9 mouse cellular contexts compared by ENCODE assay signal in genomic region chr15:12268021-12268420, GRCm38 (mm10). TPM values are rescaled to one million over a fixed set of nuclear protein-coding genes. Genes with fewer than 3 reads are reported as not detected.
DNase-seq lines count a peak whose midpoint lies in the region; ATAC-seq and TF ChIP-seq lines count a peak whose summit lies in the region.
"Had no signal": no experiment of that assay in that cellular context is flagged by ENCODE, and none has a peak within 500 bp of the region (broad histone marks: within the 10 kb centered on the region; RNA-seq: fewer than 3 reads in every experiment).

No protein-coding gene starts in this region.

- no peak overlapping the region for H3K9ac ChIP-seq in kidney, embryonic 15.5 days
- no peak overlapping the region for H3K9ac ChIP-seq in limb, embryonic 14.5 days (ENCODE audit: low read depth, low read length, severe bottlenecking)
- no peak overlapping the region for H3K9ac ChIP-seq in midbrain, postnatal 0 days (replicated peaks; ENCODE audit: low read length, poor library complexity, severe bottlenecking)
- H3K9ac ChIP-seq: embryonic facial prominence, embryonic 12.5 days had no signal

- ATAC-seq in kidney, embryonic 15.5 days (replicated peaks; ENCODE audit: low FRiP score): 0 out of 2 replicates have a peak, but pooled peaks have one; percentile 48
- no peak for ATAC-seq in limb, embryonic 14.5 days (ENCODE audit: low FRiP score, low read depth)
- 0 out of 2 replicates have a peak, but pooled peaks have one; percentile 47 for ATAC-seq in midbrain, postnatal 0 days (ENCODE audit: low FRiP score)

- H3K36me3 ChIP-seq in embryonic facial prominence, embryonic 10.5 days (replicated peaks): peaks cover 82% of the 10 kb centered on the region
- peaks cover 76% of the 10 kb centered on the region for H3K36me3 ChIP-seq in heart, embryonic 10.5 days
- peaks cover 79% of the 10 kb centered on the region for H3K36me3 ChIP-seq in kidney, embryonic 15.5 days
- H3K36me3 ChIP-seq in limb, embryonic 14.5 days (ENCODE audit: control insufficient read depth, insufficient read depth, low read length): peaks cover 81% of the 10 kb centered on the region
- H3K36me3 ChIP-seq in midbrain, postnatal 0 days (ENCODE audit: insufficient read depth, low read length): peaks cover 56% of the 10 kb centered on the region

- H3K4me3 ChIP-seq in embryonic facial prominence, embryonic 10.5 days: no peak overlapping the region
- no peak overlapping the region for H3K4me3 ChIP-seq in heart, embryonic 10.5 days
- no peak overlapping the region for H3K4me3 ChIP-seq in kidney, embryonic 15.5 days (replicated peaks)
- H3K4me3 ChIP-seq in limb, embryonic 14.5 days (replicated peaks; ENCODE audit: low read length): no peak overlapping the region
- no peak overlapping the region for H3K4me3 ChIP-seq in midbrain, postnatal 0 days (ENCODE audit: low read depth, low read length)
- H3K4me3 ChIP-seq: embryonic facial prominence, embryonic 12.5 days had no signal

- no peaks in the 10 kb centered on the region for H3K4me1 ChIP-seq in embryonic facial prominence, embryonic 10.5 days
- no peaks in the 10 kb centered on the region for H3K4me1 ChIP-seq in heart, embryonic 10.5 days
- H3K4me1 ChIP-seq in kidney, embryonic 15.5 days: no peaks in the 10 kb centered on the region
- H3K4me1 ChIP-seq in limb, embryonic 14.5 days (ENCODE audit: control insufficient read depth, insufficient read depth, low read length): 0 out of 2 replicates have a peak, but pooled peaks cover 8% of the 10 kb centered on the region
- H3K4me1 ChIP-seq in midbrain, postnatal 0 days (ENCODE audit: insufficient read depth, low read length): no peaks in the 10 kb centered on the region
- H3K4me1 ChIP-seq: embryonic facial prominence, embryonic 12.5 days had no signal

- DNase-seq in CD4-positive helper T cell, adult 2 months (ENCODE audit: low read depth, low spot score): peak; percentile 64
- peak; percentile 81 for DNase-seq in adrenal gland, postnatal 14 days
- peak; percentile 73 for DNase-seq in embryonic facial prominence, embryonic 10.5 days (ENCODE audit: low spot score)
- DNase-seq in heart, embryonic 10.5 days (ENCODE audit: low spot score): peak; percentile 84
- peak; percentile 66 for DNase-seq in limb, embryonic 14.5 days (ENCODE audit: low spot score)
- DNase-seq in midbrain, postnatal 0 days (ENCODE audit: low spot score): peak; percentile 72
- DNase-seq in spleen, postnatal 14 days (ENCODE audit: low spot score in 2 of 2): peak; percentile 40 to 59

- peak; percentile 87 for TF ChIP-seq CTCF in midbrain, postnatal 0 days (IDR thresholded peaks at IDR 0.05)

- H3K4me2 ChIP-seq in kidney, embryonic 15.5 days: no peak overlapping the region
- H3K4me2 ChIP-seq in limb, embryonic 14.5 days (replicated peaks; ENCODE audit: low read depth, low read length, severe bottlenecking): no peak overlapping the region
- no peak overlapping the region for H3K4me2 ChIP-seq in midbrain, postnatal 0 days (ENCODE audit: low read depth, low read length, poor library complexity, severe bottlenecking)
- H3K4me2 ChIP-seq: embryonic facial prominence, embryonic 12.5 days had no signal

- TF ChIP-seq POLR2A in limb, embryonic 14.5 days (IDR thresholded peaks at IDR 0.05; ENCODE audit: borderline replicate concordance, extremely low read depth, insufficient read depth, insufficient read length): no peak

- WGBS in embryonic facial prominence, embryonic 10.5 days: 48% methylated on average over 1 of the region's 1 CpGs
- 33% methylated on average over 1 of the region's 1 CpGs for whole genome bisulfite sequencing in heart, embryonic 10.5 days
- WGBS in kidney, embryonic 15.5 days: 62% methylated on average over 1 of the region's 1 CpGs
- WGBS in limb, embryonic 14.5 days: 57% methylated on average over 1 of the region's 1 CpGs
- WGBS in midbrain, postnatal 0 days: 50% methylated on average over 1 of the region's 1 CpGs

- no peaks in the 10 kb centered on the region for H3K9me3 ChIP-seq in embryonic facial prominence, embryonic 10.5 days
- no peaks in the 10 kb centered on the region for H3K9me3 ChIP-seq in heart, embryonic 10.5 days
- no peaks in the 10 kb centered on the region for H3K9me3 ChIP-seq in kidney, embryonic 15.5 days (replicated peaks)
- H3K9me3 ChIP-seq in limb, embryonic 14.5 days (ENCODE audit: control insufficient read depth, low read length): no peaks in the 10 kb centered on the region
- no peaks in the 10 kb centered on the region for H3K9me3 ChIP-seq in midbrain, postnatal 0 days (ENCODE audit: low read length)
- H3K9me3 ChIP-seq: embryonic facial prominence, embryonic 12.5 days had no signal

- no peak overlapping the region for H3K27ac ChIP-seq in embryonic facial prominence, embryonic 10.5 days (replicated peaks)
- no peak overlapping the region for H3K27ac ChIP-seq in heart, embryonic 10.5 days
- H3K27ac ChIP-seq in kidney, embryonic 15.5 days: no peak overlapping the region
- no peak overlapping the region for H3K27ac ChIP-seq in limb, embryonic 14.5 days (replicated peaks; ENCODE audit: low read depth, low read length)
- no peak overlapping the region for H3K27ac ChIP-seq in midbrain, postnatal 0 days (ENCODE audit: low read depth, low read length)
- H3K27ac ChIP-seq: embryonic facial prominence, embryonic 12.5 days had no signal

- no peaks in the 10 kb centered on the region for H3K27me3 ChIP-seq in embryonic facial prominence, embryonic 10.5 days (replicated peaks; ENCODE audit: low read depth, poor library complexity, severe bottlenecking)
- no peaks in the 10 kb centered on the region for H3K27me3 ChIP-seq in heart, embryonic 10.5 days (ENCODE audit: insufficient read depth, poor library complexity, severe bottlenecking)
- H3K27me3 ChIP-seq in kidney, embryonic 15.5 days: no peaks in the 10 kb centered on the region
- H3K27me3 ChIP-seq in limb, embryonic 14.5 days (ENCODE audit: control insufficient read depth, insufficient read depth, low read length): no peaks in the 10 kb centered on the region
- no peaks in the 10 kb centered on the region for H3K27me3 ChIP-seq in midbrain, postnatal 0 days (ENCODE audit: insufficient read depth, low read length)
- H3K27me3 ChIP-seq: embryonic facial prominence, embryonic 12.5 days had no signal

RNA-seq across cellular contexts. Expression of gene Golph3, which starts 53.2 kb away (rescaled TPM):
- total RNA-seq in adrenal gland, postnatal 14 days (2021): 109 and 116 TPM in 2 replicates
- 61.0 and 61.5 TPM in 2 replicates for polyA plus RNA-seq in embryonic facial prominence, embryonic 10.5 days (2016; fragmentation: Nextera tagmentation; extraction: Ambion mirVana)
- 64.5 and 73.9 TPM in 2 replicates for polyA plus RNA-seq in heart, embryonic 10.5 days (2016; fragmentation: Nextera tagmentation; extraction: Ambion mirVana)
- 84.5 and 90.9 TPM in 2 replicates for polyA plus RNA-seq in kidney, embryonic 15.5 days (2015; fragmentation: Nextera tagmentation; extraction: Ambion mirVana)
- polyA plus RNA-seq in limb, embryonic 14.5 days (2012; rRNA removed): 99.9 and 132 TPM in 2 replicates
- 112 and 115 TPM in 2 replicates for polyA plus RNA-seq in limb, embryonic 14.5 days (2014; fragmentation: Nextera tagmentation; extraction: Ambion mirVana)
- 116 and 133 TPM in 2 replicates for total RNA-seq in midbrain, postnatal 0 days (2014; rRNA removed)
- polyA plus RNA-seq in midbrain, postnatal 0 days (2015; fragmentation: Nextera tagmentation; extraction: Ambion mirVana): 49.1 and 55.8 TPM in 2 replicates

RNA-seq across cellular contexts. Expression of gene 1810049J17Rik, which starts 53.7 kb away (rescaled TPM):
- 2.0 TPM in 1 of 2 replicates, not detected in the other for total RNA-seq in adrenal gland, postnatal 14 days (2021)
- not detected in 2 replicates for polyA plus RNA-seq in embryonic facial prominence, embryonic 10.5 days (2016; fragmentation: Nextera tagmentation; extraction: Ambion mirVana)
- polyA plus RNA-seq in heart, embryonic 10.5 days (2016; fragmentation: Nextera tagmentation; extraction: Ambion mirVana): not detected in 2 replicates
- 1.2 TPM in 1 of 2 replicates, not detected in the other for polyA plus RNA-seq in kidney, embryonic 15.5 days (2015; fragmentation: Nextera tagmentation; extraction: Ambion mirVana)
- polyA plus RNA-seq in limb, embryonic 14.5 days (2012; rRNA removed): not detected in 2 replicates
- 0.62 and 2.1 TPM in 2 replicates for polyA plus RNA-seq in limb, embryonic 14.5 days (2014; fragmentation: Nextera tagmentation; extraction: Ambion mirVana)
- not detected in 2 replicates for total RNA-seq in midbrain, postnatal 0 days (2014; rRNA removed)
- polyA plus RNA-seq in midbrain, postnatal 0 days (2015; fragmentation: Nextera tagmentation; extraction: Ambion mirVana): 0.96 and 1.9 TPM in 2 replicates
